Mouse (Mus musculus): Measurements from ENCODE around the gene Ncl. TPM values are rescaled to one million over a fixed set of nuclear protein-coding genes. Genes with fewer than 3 reads are reported as not detected.
A peak's percentile ranks its signal among the peaks of the same experiment; 100 is the strongest.

Gene Ncl
- total and polyA plus RNA-seq, 3 experiments: 246 to 1,708 (median 370) TPM

DNA sequence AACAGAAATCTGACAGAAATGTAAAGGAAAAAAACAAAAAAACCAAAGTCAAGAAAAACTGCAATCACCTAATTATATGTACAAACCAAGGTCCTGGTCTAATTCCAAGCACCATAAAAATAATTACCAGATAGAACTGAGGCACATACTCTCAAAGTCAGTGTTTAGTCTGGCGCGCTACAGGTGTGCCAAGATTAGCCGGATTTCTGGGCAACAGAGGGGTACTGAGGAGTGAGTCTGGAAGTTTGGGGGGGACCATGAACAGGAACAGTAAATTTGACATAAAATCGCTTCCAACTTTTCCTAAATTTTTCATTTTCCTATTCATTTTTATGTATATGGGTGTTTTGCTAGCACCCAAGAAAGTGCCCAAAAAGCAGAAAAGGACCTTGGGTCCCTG lies 13.2 kb downstream of the Ncl start:
- Histone ChIP-seq H3K4me1 (ENCODE audit: control insufficient read depth in 1 of 2, insufficient read depth in 2 of 2, low read length in 2 of 2) (peaks cover 0 to 6% of the 10 kb centered on the region in 2 experiments; a peak in 2 of 4 replicates), H3K4me3 (ENCODE audit: control insufficient read depth in 1 of 2, insufficient read depth in 1 of 2, low read depth in 2 of 2, low read length in 2 of 2) (no peak overlapping the region), H3K9me3 (replicated peaks; ENCODE audit: insufficient read depth, low read length) (no peaks in the 10 kb centered on the region), H3K27ac (ENCODE audit: control insufficient read depth, low read depth, low read length) (no peak overlapping the region), H3K27me3 (ENCODE audit: control insufficient read depth in 1 of 2, insufficient read depth in 2 of 2, low read length in 2 of 2) (no peaks in the 10 kb centered on the region), H3K36me3 (ENCODE audit: control insufficient read depth in 1 of 2, insufficient read depth in 2 of 2, low read length in 2 of 2) (peaks cover 24 to 58% of the 10 kb centered on the region in 2 experiments), H3K9ac (ENCODE audit: control insufficient read depth, low read depth, low read length, poor library complexity, severe bottlenecking) (no peak overlapping the region), H3K79me2 (ENCODE audit: control insufficient read depth, insufficient read depth, low read length, poor library complexity) (no peaks in the 10 kb centered on the region)
- no peak for DNase-seq (ENCODE audit: low read depth, low spot score)
- peak in 1 of 2 experiments; percentile 26; a peak in 1 of 4 replicates for TF ChIP-seq POLR2A (IDR thresholded peaks at IDR 0.05; ENCODE audit: control insufficient read depth in 1 of 2, insufficient read depth in 1 of 2, low read depth in 1 of 2, low read length in 2 of 2, poor library complexity in 1 of 2)
- no peak for TF ChIP-seq MXI1 (IDR thresholded peaks at IDR 0.05; ENCODE audit: low read depth, low read length)

DNA sequence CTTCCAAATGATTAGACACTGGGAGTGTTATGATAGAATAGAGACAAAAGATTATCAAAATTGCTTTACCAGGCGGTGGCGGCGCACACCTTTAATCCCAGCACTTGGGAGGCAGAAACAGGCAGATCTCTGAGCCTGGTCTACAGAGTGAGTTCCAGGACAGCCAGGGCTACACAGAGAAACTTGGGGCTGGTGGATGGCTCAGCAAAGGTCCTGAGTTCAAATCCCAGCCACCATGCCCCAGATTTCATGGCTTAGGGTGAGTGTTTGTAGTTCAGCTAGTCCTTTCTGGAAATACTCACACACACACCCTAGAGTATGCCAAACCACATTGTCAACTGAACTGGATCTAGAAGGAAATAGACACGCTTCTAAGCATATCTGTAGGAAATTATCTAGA lies 14.1 kb downstream of the Ncl start:
- no peak for TF ChIP-seq MYC (IDR thresholded peaks at IDR 0.05; ENCODE audit: low read depth, low read length)
- peak; percentile 19; the same call in 1 of the 2 replicates for TF ChIP-seq CHD2 (IDR thresholded peaks at IDR 0.05; ENCODE audit: low read length)
- TF ChIP-seq POLR2AphosphoS2 (IDR thresholded peaks at IDR 0.05; ENCODE audit: low read length): 0 out of 2 replicates have a peak, but pooled peaks have one; percentile 30
- TF ChIP-seq JUND (IDR thresholded peaks at IDR 0.05; ENCODE audit: low read depth, low read length): no peak
- no peak for TF ChIP-seq ZKSCAN1 (IDR thresholded peaks at IDR 0.05; ENCODE audit: low read depth, low read length)
- TF ChIP-seq RAD21 (IDR thresholded peaks at IDR 0.05; ENCODE audit: low read depth, low read length): no peak
- TF ChIP-seq POLR2AphosphoS5 (IDR thresholded peaks at IDR 0.05; ENCODE audit: borderline replicate concordance, low read depth, low read length): no peak
- no peak for TF ChIP-seq EP300 (IDR thresholded peaks at IDR 0.05; ENCODE audit: low read depth in 1 of 2, low read length in 2 of 2)
- no peak for TF ChIP-seq GABPA (IDR thresholded peaks at IDR 0.05; ENCODE audit: low read depth, low read length)
- TF ChIP-seq SMC3 (IDR thresholded peaks at IDR 0.05; ENCODE audit: low read depth, low read length): no peak; the same call in 1 of the 2 replicates
- no peak for TF ChIP-seq GATA1 (IDR thresholded peaks at IDR 0.05; ENCODE audit: low read depth, low read length)
- TF ChIP-seq POLR2A (IDR thresholded peaks at IDR 0.05; ENCODE audit: control insufficient read depth in 1 of 2, insufficient read depth in 1 of 2, low read depth in 1 of 2, low read length in 2 of 2, poor library complexity in 1 of 2): peak in 1 of 2 experiments; percentile 63; a peak in 1 of 4 replicates
- TF ChIP-seq MXI1 (IDR thresholded peaks at IDR 0.05; ENCODE audit: low read depth, low read length): no peak
- TF ChIP-seq ZNF384 (IDR thresholded peaks at IDR 0.05; ENCODE audit: low read depth, low read length): no peak
- no peak for TF ChIP-seq CTCF (IDR thresholded peaks at IDR 0.05 in 2 of 3, conservative IDR thresholded peaks at IDR 0.05 in 1 of 3; ENCODE audit: control insufficient read depth in 1 of 3, insufficient read depth in 1 of 3, low read depth in 2 of 3, low read length in 3 of 3, poor library complexity in 1 of 3, severe bottlenecking in 1 of 3)
- no peak for TF ChIP-seq MAZ (IDR thresholded peaks at IDR 0.05; ENCODE audit: low read depth, low read length)
- TF ChIP-seq NELFE (IDR thresholded peaks at IDR 0.05; ENCODE audit: low read depth, low read length): peak; percentile 24; the same call in 1 of the 2 replicates
- TF ChIP-seq ZMIZ1 (IDR thresholded peaks at IDR 0.05; ENCODE audit: low read depth, low read length): peak; percentile 53
- TF ChIP-seq NRF1 (IDR thresholded peaks at IDR 0.05; ENCODE audit: insufficient read depth, low read depth, low read length, poor library complexity, severe bottlenecking): no peak
- no peak for TF ChIP-seq UBTF (IDR thresholded peaks at IDR 0.05; ENCODE audit: borderline replicate concordance, insufficient read depth, low read depth, low read length)
- TF ChIP-seq MEF2A (IDR thresholded peaks at IDR 0.05; ENCODE audit: extremely low read depth, insufficient replicate concordance, low read depth, low read length, poor library complexity, severe bottlenecking): no peak
- TF ChIP-seq CHD1 (IDR thresholded peaks at IDR 0.05; ENCODE audit: low read depth, low read length): peak; percentile 49; the same call in 1 of the 2 replicates
- no peak for TF ChIP-seq MAFK (IDR thresholded peaks at IDR 0.05; ENCODE audit: borderline replicate concordance, low read depth, low read length)
- TF ChIP-seq TCF12 (IDR thresholded peaks at IDR 0.05; ENCODE audit: low read depth, low read length): no peak
- no peak; the same call in 1 of the 2 replicates for TF ChIP-seq MYB (IDR thresholded peaks at IDR 0.05; ENCODE audit: low read depth, low read length)
- 0 out of 2 replicates have a peak, but pooled peaks have one; percentile 3 for TF ChIP-seq HCFC1 (IDR thresholded peaks at IDR 0.05; ENCODE audit: low read depth, low read length)
- no peak for TF ChIP-seq MAX (IDR thresholded peaks at IDR 0.05; ENCODE audit: low read length)
- TF ChIP-seq ETS1 (IDR thresholded peaks at IDR 0.05; ENCODE audit: low read depth, low read length): no peak
- H3K4me1 ChIP-seq (ENCODE audit: control insufficient read depth in 1 of 2, insufficient read depth in 2 of 2, low read length in 2 of 2): peaks cover 0 to 6% of the 10 kb centered on the region in 2 experiments; a peak in 2 of 4 replicates
- peak overlapping the region; percentile 66 for H3K27ac ChIP-seq (ENCODE audit: control insufficient read depth, low read depth, low read length)
- H3K9ac ChIP-seq (ENCODE audit: control insufficient read depth, low read depth, low read length, poor library complexity, severe bottlenecking): no peak overlapping the region
- H3K9me3 ChIP-seq (replicated peaks; ENCODE audit: insufficient read depth, low read length): no peaks in the 10 kb centered on the region
- H3K4me3 ChIP-seq (ENCODE audit: control insufficient read depth in 1 of 2, insufficient read depth in 1 of 2, low read depth in 2 of 2, low read length in 2 of 2): no peak overlapping the region
- no peaks in the 10 kb centered on the region for H3K79me2 ChIP-seq (ENCODE audit: control insufficient read depth, insufficient read depth, low read length, poor library complexity)
- peaks cover 17 to 50% of the 10 kb centered on the region in 2 experiments; a peak in 3 of 4 replicates for H3K36me3 ChIP-seq (ENCODE audit: control insufficient read depth in 1 of 2, insufficient read depth in 2 of 2, low read length in 2 of 2)
- peak; percentile 57 for DNase-seq (ENCODE audit: low read depth, low spot score)
- no peaks in the 10 kb centered on the region for H3K27me3 ChIP-seq (ENCODE audit: control insufficient read depth in 1 of 2, insufficient read depth in 2 of 2, low read length in 2 of 2)
